Mouse (Mus musculus) leukemia stem cell, adult 10-12 weeks (primary cell): Measurements from ENCODE around the gene Cst11. TPM values are rescaled to one million over a fixed set of nuclear protein-coding genes. Genes with fewer than 3 reads are reported as not detected.

Experiments used
- polyA plus RNA-seq: library from polyadenylated mRNA; stranded (reverse); fragments of >175 nt; gene quantifications from 2 replicates; pipeline ENCODE4 v1.2.3, GENCODE M21; 2012; ENCODE audit warnings: low replicate concordance

Gene Cst11
- not detected in 2 replicates for polyA plus RNA-seq

GRCm38 (mm10) chr2:148771397-148771796 lies at the start of gene Cst11:
Gene Cst11, minus strand, starts transcription at chr2:148771497.

GRCm38 (mm10) chr2:148819909-148820308 lies 48.6 kb upstream of the Cst11 start, which contains the start of gene Cst13:
Gene Cst13, plus strand, starts transcription at chr2:148820081.

GRCm38 (mm10) chr2:148798485-148798884 lies 27.2 kb upstream of the Cst11 start, which contains the start of gene Cst8:
Gene Cst8, plus strand, starts transcription at chr2:148798785.

GRCm38 (mm10) chr2:148789142-148789541 lies 17.8 kb upstream of the Cst11 start, which contains the start of gene Cst12:
Gene Cst12, plus strand, starts transcription at chr2:148789361.

GRCm38 (mm10) chr2:148781709-148782108 lies 10.4 kb upstream of the Cst11 start, which contains the start of gene 8030411F24Rik:
Gene 8030411F24Rik, plus strand, starts transcription at chr2:148782009.

GRCm38 (mm10) chr2:148750058-148750457 lies 21.2 kb downstream of the Cst11 start, which contains the start of gene Cstl1:
Gene Cstl1, plus strand, starts transcription at chr2:148750358.

GRCm38 (mm10) chr2:148732327-148733000 lies 38.8 kb downstream of the Cst11 start, which contains the start of gene Napb:
Gene Napb, minus strand, starts transcription at chr2:148732467.

Other genes with a start within 250 kb of the Cst11 start
- gene Nxt1, start 98.9 kb downstream of the Cst11 start, polyA plus RNA-seq = 17.3 and 17.4 TPM in 2 replicates
- 8.1 and 11.0 TPM in 2 replicates for gene Gzf1, start 90.5 kb downstream of the Cst11 start, polyA plus RNA-seq
- not detected in 2 replicates for gene Napb, start 39.0 kb downstream of the Cst11 start, polyA plus RNA-seq
- not detected in 2 replicates for gene Cstl1, start 21.1 kb downstream of the Cst11 start, polyA plus RNA-seq
- gene 8030411F24Rik, start 10.5 kb upstream of the Cst11 start, polyA plus RNA-seq = not detected in 2 replicates
- not detected in 2 replicates for gene Cst12, start 17.9 kb upstream of the Cst11 start, polyA plus RNA-seq
- not detected in 2 replicates for gene Cst8, start 27.3 kb upstream of the Cst11 start, polyA plus RNA-seq
- gene Cst13, start 48.6 kb upstream of the Cst11 start, polyA plus RNA-seq = not detected in 2 replicates
- gene Cst9, start 63.6 kb upstream of the Cst11 start, polyA plus RNA-seq = not detected in 2 replicates
- gene 9230104L09Rik, start 93.5 kb upstream of the Cst11 start, polyA plus RNA-seq = not detected in 2 replicates
- 182 and 224 TPM in 2 replicates for gene Cst3, start 104.2 kb upstream of the Cst11 start, polyA plus RNA-seq
- gene Gm1330, start 231.8 kb upstream of the Cst11 start, polyA plus RNA-seq = not detected in 2 replicates
- not detected in 2 replicates for gene Gm10750, start 245.7 kb upstream of the Cst11 start, polyA plus RNA-seq